ENCODE assay signal across 26 mouse cellular contexts in the genomic region with DNA sequence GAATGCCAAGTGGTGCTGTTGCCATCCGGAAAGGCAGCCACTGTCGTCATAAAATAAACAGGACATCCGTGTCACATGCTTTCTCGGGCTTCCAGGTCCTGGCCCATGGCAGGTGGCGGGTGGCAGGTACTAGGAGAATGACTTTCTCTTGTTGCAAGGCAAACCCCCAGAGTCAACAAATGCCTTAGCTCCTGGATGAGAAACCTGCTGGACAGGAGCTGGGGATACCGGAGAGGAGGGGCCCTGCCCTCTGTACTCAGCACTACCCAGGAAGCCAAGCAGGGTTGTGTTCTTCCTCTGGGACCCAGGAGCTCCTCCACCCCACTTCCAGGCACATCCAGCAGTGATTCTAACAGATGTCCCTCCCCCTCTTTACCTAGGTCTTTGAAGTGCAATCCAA. TPM values are rescaled to one million over a fixed set of nuclear protein-coding genes. Genes with fewer than 3 reads are reported as not detected.
DNase-seq lines count a peak whose midpoint lies in the region; ATAC-seq and TF ChIP-seq lines count a peak whose summit lies in the region.
"Had no signal": no experiment of that assay in that cellular context is flagged by ENCODE, and none has a peak within 500 bp of the region (broad histone marks: within the 10 kb centered on the region; RNA-seq: fewer than 3 reads in every experiment).

No protein-coding gene starts in this region.

- H3K9me3 ChIP-seq in lung, postnatal 0 days (ENCODE audit: low read length), result no peaks in the 10 kb centered on the region
- no peaks in the 10 kb centered on the region; the same call in 1 of the 2 replicates for H3K9me3 ChIP-seq in stomach, embryonic 14.5 days (ENCODE audit: control insufficient read depth, low read depth, low read length)
- no peaks in the 10 kb centered on the region; the same call in 1 of the 2 replicates for H3K9me3 ChIP-seq in midbrain, embryonic 15.5 days
- H3K9me3 ChIP-seq: embryonic facial prominence, embryonic 12.5 days; forebrain, embryonic 15.5 days; G1E; heart, embryonic 13.5 days; liver, embryonic 15.5 days had no signal

- peak; percentile 82 for DNase-seq in heart, adult 11 months
- no peak for DNase-seq in heart, postnatal 10 days
- peak; percentile 30 for DNase-seq in ZHBTc4 (ENCODE audit: low read depth, low spot score)
- DNase-seq in lung, postnatal 0 days (ENCODE audit: low spot score), result peak; percentile 26
- DNase-seq in adrenal gland, adult 18-20 months (ENCODE audit: low spot score in 2 of 2), result no peak
- DNase-seq in right cerebral cortex, postnatal 14 days, result no peak
- DNase-seq: adrenal gland, postnatal 25 days; cerebellum, adult 11-12 months; cerebellum, adult 9-11 months; embryo, embryonic 11 days; gastrocnemius, adult 2 months; heart, postnatal 14 days; kidney, adult 2 months; kidney, postnatal 4 days had no signal

- peak; percentile 59; the same call in 1 of the 2 replicates for TF ChIP-seq EP300 in lung, postnatal 0 days (IDR thresholded peaks at IDR 0.05)

- H3K27me3 ChIP-seq in lung, postnatal 0 days (replicated peaks; ENCODE audit: insufficient read depth, low read length), result no peaks in the 10 kb centered on the region
- no peaks in the 10 kb centered on the region for H3K27me3 ChIP-seq in stomach, embryonic 14.5 days (ENCODE audit: control insufficient read depth, insufficient read depth, low read length)
- no peaks in the 10 kb centered on the region for H3K27me3 ChIP-seq in midbrain, embryonic 15.5 days (replicated peaks)
- H3K27me3 ChIP-seq: CH12.LX; forebrain, embryonic 15.5 days; heart, embryonic 13.5 days; midbrain, embryonic 12.5 days; neural tube, embryonic 13.5 days had no signal

- no peak overlapping the region for H3K4me3 ChIP-seq in lung, postnatal 0 days (ENCODE audit: low read depth, low read length)
- H3K4me3 ChIP-seq in stomach, embryonic 14.5 days (ENCODE audit: low read depth, low read length), result no peak overlapping the region
- H3K4me3 ChIP-seq in midbrain, embryonic 15.5 days, result no peak overlapping the region
- H3K4me3 ChIP-seq: embryonic facial prominence, embryonic 12.5 days; forebrain, embryonic 15.5 days; gastrocnemius, adult 2 months; heart, embryonic 13.5 days; liver, embryonic 15.5 days; megakaryocyte, embryonic 14.5 days; midbrain, embryonic 12.5 days; neural tube, embryonic 13.5 days had no signal

- peak; percentile 46; the same call in 1 of the 2 replicates for ATAC-seq in lung, postnatal 0 days
- ATAC-seq in stomach, embryonic 14.5 days (ENCODE audit: insufficient number of reproducible peaks, insufficient read depth, low FRiP score, low read depth), result peak; percentile 75
- no peak for ATAC-seq in midbrain, embryonic 15.5 days (replicated peaks)
- ATAC-seq: forebrain, embryonic 15.5 days had no signal

- H3K4me2 ChIP-seq in lung, postnatal 0 days (replicated peaks; ENCODE audit: low read depth, low read length), result no peak overlapping the region
- no peak overlapping the region for H3K4me2 ChIP-seq in stomach, embryonic 14.5 days (replicated peaks; ENCODE audit: low read depth, low read length)
- no peak overlapping the region for H3K4me2 ChIP-seq in midbrain, embryonic 15.5 days
- H3K4me2 ChIP-seq: embryonic facial prominence, embryonic 12.5 days; forebrain, embryonic 15.5 days; heart, embryonic 13.5 days; liver, embryonic 15.5 days; midbrain, embryonic 12.5 days; neural tube, embryonic 13.5 days had no signal

- 28% methylated on average over 6 of the region's 6 CpGs for WGBS in lung, postnatal 0 days
- WGBS in stomach, embryonic 14.5 days, result 60% methylated on average over 6 of the region's 6 CpGs
- WGBS in midbrain, embryonic 15.5 days, result 83% methylated on average over 6 of the region's 6 CpGs

- H3K9ac ChIP-seq in lung, postnatal 0 days (replicated peaks; ENCODE audit: low read depth), result no peak overlapping the region
- H3K9ac ChIP-seq in stomach, embryonic 14.5 days (replicated peaks; ENCODE audit: low read depth, low read length), result no peak overlapping the region
- no peak overlapping the region for H3K9ac ChIP-seq in midbrain, embryonic 15.5 days
- H3K9ac ChIP-seq: embryonic facial prominence, embryonic 12.5 days; forebrain, embryonic 15.5 days; heart, embryonic 13.5 days; liver, embryonic 15.5 days; midbrain, embryonic 12.5 days; neural tube, embryonic 13.5 days had no signal

- TF ChIP-seq CTCF in lung, postnatal 0 days (IDR thresholded peaks at IDR 0.05), result no peak

- H3K4me1 ChIP-seq in lung, postnatal 0 days (ENCODE audit: insufficient read depth, low read depth, low read length), result peaks cover 5% of the 10 kb centered on the region; the same call in 1 of the 2 replicates
- peaks cover 6% of the 10 kb centered on the region for H3K4me1 ChIP-seq in stomach, embryonic 14.5 days (ENCODE audit: control insufficient read depth, insufficient read depth, low read length)
- H3K4me1 ChIP-seq in midbrain, embryonic 15.5 days, result peaks cover 10% of the 10 kb centered on the region; the same call in 1 of the 2 replicates

- no peaks in the 10 kb centered on the region for H3K36me3 ChIP-seq in lung, postnatal 0 days (ENCODE audit: insufficient read depth, low read length)
- H3K36me3 ChIP-seq in stomach, embryonic 14.5 days (ENCODE audit: control insufficient read depth, insufficient read depth, low read length), result no peaks in the 10 kb centered on the region
- H3K36me3 ChIP-seq in midbrain, embryonic 15.5 days (replicated peaks), result no peaks in the 10 kb centered on the region
- H3K36me3 ChIP-seq: embryonic facial prominence, embryonic 12.5 days; forebrain, embryonic 15.5 days; G1E; heart, embryonic 13.5 days; liver, embryonic 15.5 days; midbrain, embryonic 12.5 days; neural tube, embryonic 13.5 days had no signal

- intact Hi-C loops in heart, postnatal 10 days (cut with DNase I), result no loop called here

- H3K27ac ChIP-seq in lung, postnatal 0 days (ENCODE audit: low read length), result no peak overlapping the region
- H3K27ac ChIP-seq in stomach, embryonic 14.5 days (ENCODE audit: low read length), result no peak overlapping the region
- H3K27ac ChIP-seq in midbrain, embryonic 15.5 days, result no peak overlapping the region
- H3K27ac ChIP-seq: embryonic facial prominence, embryonic 12.5 days; forebrain, embryonic 15.5 days; gastrocnemius, adult 2 months; heart, embryonic 13.5 days; kidney, postnatal 0 days; liver, embryonic 15.5 days; midbrain, embryonic 12.5 days; neural tube, embryonic 13.5 days had no signal

RNA-seq across cellular contexts. Expression of gene Slc12a8, which starts 4.6 kb away (rescaled TPM):
- total RNA-seq in heart, postnatal 10 days (2021), result under 1 TPM; 0.72 to 0.74 TPM
- polyA plus RNA-seq in lung, postnatal 0 days (2015; fragmentation: Nextera tagmentation; extraction: Ambion mirVana), result 0.40 and 0.79 TPM in 2 replicates
- 1.8 and 1.9 TPM in 2 replicates for polyA plus RNA-seq in stomach, embryonic 14.5 days (2014; fragmentation: Nextera tagmentation; extraction: Ambion mirVana)
- 0.65 and 0.82 TPM in 2 replicates for polyA plus RNA-seq in midbrain, embryonic 15.5 days (2015; fragmentation: Nextera tagmentation; extraction: Ambion mirVana)
- under 1 TPM; 0.29 to 0.43 TPM for total RNA-seq in adrenal gland, adult 18-20 months (2021)
- polyA plus RNA-seq: G1E had no signal

Comparison
In these comparisons a context has a peak if more than half of its experiments do, and no peak if none do; other contexts are left out.
1. DNase-seq: peak in heart, adult 11 months (single experiment), ZHBTc4 (single experiment) and lung, postnatal 0 days (single experiment); none in heart, postnatal 10 days (0 of 2), adrenal gland, adult 18-20 months (0 of 2) and right cerebral cortex, postnatal 14 days (single experiment).